Mouse (Mus musculus): Measurements from ENCODE around the gene Olfr1463. TPM values are rescaled to one million over a fixed set of nuclear protein-coding genes. Genes with fewer than 3 reads are reported as not detected.

Olfr1463 gene
- total RNA-seq (2015) (not detected in 2 replicates), total RNA-seq (2017) (not detected in 2 replicates)

- no peak for ATAC-seq (replicated peaks; ENCODE audit: poor library complexity)
These were observed at the start of gene Olfr1463 for GRCm38 (mm10) chr19:13231028-13231427. Gene Olfr1463, plus strand, starts transcription at chr19:13231328.

- no peak for ATAC-seq (replicated peaks; ENCODE audit: poor library complexity)
These were observed 45.7 kb upstream of the Olfr1463 start, which contains the start of gene Olfr1462 for GRCm38 (mm10) chr19:13185434-13185833. Gene Olfr1462, plus strand, starts transcription at chr19:13185734.

GRCm38 (mm10) chr19:13221666-13222065 lies 9.5 kb upstream of the Olfr1463 start:
- no peak for ATAC-seq (replicated peaks; ENCODE audit: poor library complexity)

Other genes with a start within 250 kb of the Olfr1463 start
- gene Olfr1451, start 236.3 kb upstream of the Olfr1463 start, total RNA-seq (2015): not detected in 2 replicates
- not detected in 2 replicates for gene Olfr1451, start 236.3 kb upstream of the Olfr1463 start, total RNA-seq (2017)
- gene Olfr1453, start 203.0 kb upstream of the Olfr1463 start, total RNA-seq (2015): not detected in 2 replicates
- not detected in 2 replicates for gene Olfr1453, start 203.0 kb upstream of the Olfr1463 start, total RNA-seq (2017)
- not detected in 2 replicates for gene Olfr1454, start 170.7 kb upstream of the Olfr1463 start, total RNA-seq (2015)
- gene Olfr1454, start 170.7 kb upstream of the Olfr1463 start, total RNA-seq (2017): not detected in 2 replicates
- not detected in 2 replicates for gene Olfr1457, start 133.4 kb upstream of the Olfr1463 start, total RNA-seq (2015)
- gene Olfr1457, start 133.4 kb upstream of the Olfr1463 start, total RNA-seq (2017): not detected in 2 replicates
- not detected in 2 replicates for gene Olfr1458, start 124.6 kb upstream of the Olfr1463 start, total RNA-seq (2015)
- not detected in 2 replicates for gene Olfr1458, start 124.6 kb upstream of the Olfr1463 start, total RNA-seq (2017)
- gene Olfr1459, start 81.8 kb upstream of the Olfr1463 start, total RNA-seq (2015): not detected in 2 replicates
- not detected in 2 replicates for gene Olfr1459, start 81.8 kb upstream of the Olfr1463 start, total RNA-seq (2017)
- not detected in 2 replicates for gene Olfr1461, start 68.3 kb upstream of the Olfr1463 start, total RNA-seq (2015)
- gene Olfr1461, start 68.3 kb upstream of the Olfr1463 start, total RNA-seq (2017): not detected in 2 replicates
- gene Olfr1462, start 45.6 kb upstream of the Olfr1463 start, total RNA-seq (2015): not detected in 2 replicates
- gene Olfr1462, start 45.6 kb upstream of the Olfr1463 start, total RNA-seq (2017): not detected in 2 replicates
- not detected in 2 replicates for gene Olfr1465, start 84.2 kb downstream of the Olfr1463 start, total RNA-seq (2015)
- not detected in 2 replicates for gene Olfr1465, start 84.2 kb downstream of the Olfr1463 start, total RNA-seq (2017)
- not detected in 2 replicates for gene Olfr1466, start 107.5 kb downstream of the Olfr1463 start, total RNA-seq (2015)
- gene Olfr1466, start 107.5 kb downstream of the Olfr1463 start, total RNA-seq (2017): not detected in 2 replicates
- not detected in 2 replicates for gene Olfr1467, start 130.9 kb downstream of the Olfr1463 start, total RNA-seq (2015)
- not detected in 2 replicates for gene Olfr1467, start 130.9 kb downstream of the Olfr1463 start, total RNA-seq (2017)
- gene Olfr1469, start 176.5 kb downstream of the Olfr1463 start, total RNA-seq (2015): not detected in 2 replicates
- gene Olfr1469, start 176.5 kb downstream of the Olfr1463 start, total RNA-seq (2017): not detected in 2 replicates
- gene Olfr1471, start 212.1 kb downstream of the Olfr1463 start, total RNA-seq (2015): not detected in 2 replicates
- not detected in 2 replicates for gene Olfr1471, start 212.1 kb downstream of the Olfr1463 start, total RNA-seq (2017)
- not detected in 2 replicates for gene Olfr1472, start 224.8 kb downstream of the Olfr1463 start, total RNA-seq (2015)
- not detected in 2 replicates for gene Olfr1472, start 224.8 kb downstream of the Olfr1463 start, total RNA-seq (2017)
- not detected in 2 replicates for gene Olfr1474, start 238.2 kb downstream of the Olfr1463 start, total RNA-seq (2015)
- not detected in 2 replicates for gene Olfr1474, start 238.2 kb downstream of the Olfr1463 start, total RNA-seq (2017)
- not detected in 2 replicates for gene Olfr1475, start 248.9 kb downstream of the Olfr1463 start, total RNA-seq (2015)
- not detected in 2 replicates for gene Olfr1475, start 248.9 kb downstream of the Olfr1463 start, total RNA-seq (2017)